Mouse (Mus musculus): ENCODE data around the gene Blvrb. TPM values are rescaled to one million over a fixed set of nuclear protein-coding genes. Genes with fewer than 3 reads are reported as not detected.

Gene Blvrb
- 360 and 370 TPM in 2 replicates for polyA plus RNA-seq (2012; rRNA removed)

GRCm38 (mm10) chr7:27447419-27448286 is at the start of gene Blvrb, which contains the start of gene Sptbn4:
Gene Blvrb (plus strand): TSS chr7:27447978.
Gene Sptbn4 (minus strand): TSS chr7:27447686.

DNA sequence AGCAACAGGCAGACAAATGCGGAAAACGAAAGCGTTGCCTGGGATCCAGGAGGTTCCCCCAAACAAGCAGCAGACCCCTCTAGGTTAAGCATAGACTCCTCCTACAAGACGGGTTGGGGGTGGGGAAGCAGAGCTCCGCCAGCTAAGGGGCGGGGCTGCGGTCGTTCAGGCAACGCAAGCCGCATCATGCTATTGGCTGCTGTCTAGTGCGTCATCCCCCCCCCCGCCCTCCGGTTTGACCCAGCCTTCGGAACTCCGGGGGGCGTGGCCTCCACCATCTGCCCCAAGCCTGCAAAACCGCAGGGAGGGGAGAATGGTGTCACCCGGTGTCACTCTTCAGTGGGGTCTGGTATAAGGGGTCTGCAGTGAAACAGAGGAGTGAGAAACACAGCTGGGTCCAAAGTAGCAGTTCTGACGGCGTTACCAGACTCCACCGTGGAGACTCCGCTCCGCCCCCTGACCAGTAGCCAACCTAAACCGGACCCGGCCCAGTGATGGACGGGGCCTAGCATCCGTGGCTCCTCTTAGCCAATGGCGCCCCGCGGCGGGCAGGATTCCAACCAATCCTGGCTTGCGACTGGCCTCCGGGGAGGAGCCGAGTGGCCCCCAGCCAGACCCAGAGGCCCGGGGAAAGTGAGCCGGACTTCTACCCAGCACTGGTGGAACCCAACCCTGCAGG is 25.5 kb downstream of the Blvrb start, which contains the start of gene Sertad3:
Sertad3 (plus strand) TSS at position 613 of the 679 bp plus-strand sequence.

GRCm38 (mm10) chr7:27486770-27487697 is 39.3 kb downstream of the Blvrb start, which contains the start of gene Sertad1:
Gene Sertad1 (plus strand): TSS chr7:27486910.

DNA sequence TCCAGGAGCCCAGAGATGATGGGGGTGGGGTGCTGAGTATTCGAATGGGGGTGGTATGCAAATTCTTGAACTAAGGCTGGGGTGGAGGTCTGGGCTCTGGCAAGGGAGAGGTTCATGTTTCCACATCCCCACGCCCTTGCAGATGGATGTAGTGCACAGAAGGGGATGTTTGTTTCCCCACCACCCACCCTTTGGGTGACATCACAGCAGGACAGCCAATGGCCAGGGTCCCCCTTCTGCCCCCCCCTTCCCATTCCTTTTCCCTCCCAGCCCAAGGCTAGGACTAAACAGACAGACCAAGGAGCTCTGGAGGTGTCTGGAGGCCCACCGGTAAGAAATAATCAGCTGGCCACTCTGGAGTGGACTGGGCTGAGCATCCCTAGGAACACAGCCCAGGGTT is 51.3 kb downstream of the Blvrb start, which contains the start of gene Prx:
Prx (plus strand) TSS at position 289 of the 400 bp plus-strand sequence.

Other genes with a start within 250 kb of the Blvrb start
- gene Itpkc, start 219.3 kb upstream of the Blvrb start, polyA plus RNA-seq (2012; rRNA removed), result 2.2 TPM in 2 replicates
- gene Coq8b, start 215.0 kb upstream of the Blvrb start, polyA plus RNA-seq (2012; rRNA removed), result 15.1 and 15.2 TPM in 2 replicates
- 2.5 TPM in 2 replicates for gene Numbl, start 189.5 kb upstream of the Blvrb start, polyA plus RNA-seq (2012; rRNA removed)
- 7.8 and 10.3 TPM in 2 replicates for gene Ltbp4, start 110.3 kb upstream of the Blvrb start, polyA plus RNA-seq (2012; rRNA removed)
- gene Shkbp1, start 92.0 kb upstream of the Blvrb start, polyA plus RNA-seq (2012; rRNA removed), result 13.2 and 13.6 TPM in 2 replicates
- gene Gm20479, start 90.6 kb upstream of the Blvrb start, polyA plus RNA-seq (2012; rRNA removed), result 0.29 TPM in 1 of 2 replicates, not detected in the other
- gene Sptbn4, start 292 bp upstream of the Blvrb start, polyA plus RNA-seq (2012; rRNA removed), result 0.07 and 0.10 TPM in 2 replicates
- 21.2 and 21.3 TPM in 2 replicates for gene Sertad3, start 25.8 kb downstream of the Blvrb start, polyA plus RNA-seq (2012; rRNA removed)
- 13.0 and 16.5 TPM in 2 replicates for gene Sertad1, start 38.9 kb downstream of the Blvrb start, polyA plus RNA-seq (2012; rRNA removed)
- gene Prx, start 51.3 kb downstream of the Blvrb start, polyA plus RNA-seq (2012; rRNA removed), result 0.43 and 0.44 TPM in 2 replicates
- gene Hipk4, start 75.3 kb downstream of the Blvrb start, polyA plus RNA-seq (2012; rRNA removed), result 0.18 and 0.24 TPM in 2 replicates
- 61.6 and 72.3 TPM in 2 replicates for gene Pld3, start 105.2 kb downstream of the Blvrb start, polyA plus RNA-seq (2012; rRNA removed)
- gene 2310022A10Rik, start 105.3 kb downstream of the Blvrb start, polyA plus RNA-seq (2012; rRNA removed), result 7.1 and 8.2 TPM in 2 replicates
- gene Akt2, start 143.6 kb downstream of the Blvrb start, polyA plus RNA-seq (2012; rRNA removed), result 28.2 and 30.4 TPM in 2 replicates
- not detected in 2 replicates for gene Ttc9b, start 205.9 kb downstream of the Blvrb start, polyA plus RNA-seq (2012; rRNA removed)
- 4.6 and 5.2 TPM in 2 replicates for gene Map3k10, start 226.6 kb downstream of the Blvrb start, polyA plus RNA-seq (2012; rRNA removed)
- gene Zfp607b, start 241.4 kb downstream of the Blvrb start, polyA plus RNA-seq (2012; rRNA removed), result 0.24 and 0.30 TPM in 2 replicates